Mouse (Mus musculus) common myeloid progenitor, adult 5-6 weeks (primary cell): Measurements from ENCODE around the gene Lpar5. TPM values are rescaled to one million over a fixed set of nuclear protein-coding genes. Genes with fewer than 3 reads are reported as not detected.
"Not testable (repeated sequence)": the region's sequence is repeated elsewhere in the genome, so short reads cannot be mapped to it uniquely, and the experiment has no call there.

Experiments used
- ATAC-seq: replicated peaks from 2 replicates; pipeline ENCODE4 v1.8.0; 2016; ENCODE audit warnings: low read depth, mild to moderate bottlenecking, moderate TSS enrichment, inconsistent platforms; ENCODE audit not compliant: poor library complexity, severe bottlenecking
- total RNA-seq: library from RNA; stranded (forward); fragments of 200-1000, 187-1606 nt; gene quantifications from 2 replicates; pipeline ENCODE4 v1.2.3, GENCODE M21; 2017

The Lpar5 gene
- total RNA-seq: 4.4 and 6.9 TPM in 2 replicates

- no peak for ATAC-seq
Observed at GRCm38 (mm10) chr6:125067571-125067995, at the start of gene Lpar5. Gene Lpar5 (plus strand): TSS chr6:125067920.

GRCm38 (mm10) chr6:125030532-125030931 is 37.2 kb upstream of the Lpar5 start:
- peak; percentile 94 for ATAC-seq

GRCm38 (mm10) chr6:125031604-125032003 is 36.1 kb upstream of the Lpar5 start:
- no peak for ATAC-seq

GRCm38 (mm10) chr6:125038666-125039065 is 29.1 kb upstream of the Lpar5 start:
- ATAC-seq: no peak

GRCm38 (mm10) chr6:125039131-125039530 is 28.6 kb upstream of the Lpar5 start:
- ATAC-seq: peak; percentile 6; the same call in 1 of the 2 replicates

- ATAC-seq: peak; percentile 94
Observed at GRCm38 (mm10) chr6:125039533-125040153, 28.1 kb upstream of the Lpar5 start, which contains the start of gene Ing4. Gene Ing4 (plus strand): TSS chr6:125039760.

- ATAC-seq: no peak
Observed at GRCm38 (mm10) chr6:125040221-125040620, 27.5 kb upstream of the Lpar5 start.

- ATAC-seq: peak; percentile 55
Observed at GRCm38 (mm10) chr6:125041047-125041446, 26.7 kb upstream of the Lpar5 start.

- ATAC-seq: no peak
Observed at GRCm38 (mm10) chr6:125042081-125042480, 25.6 kb upstream of the Lpar5 start.

- peak; percentile 84 for ATAC-seq
Observed at GRCm38 (mm10) chr6:125046691-125047090, 21.0 kb upstream of the Lpar5 start.

- ATAC-seq: no peak
Observed at GRCm38 (mm10) chr6:125049678-125050077, 18.0 kb upstream of the Lpar5 start, which contains the start of gene Acrbp. Gene Acrbp (plus strand): TSS chr6:125049689.

GRCm38 (mm10) chr6:125051237-125051636 is 16.5 kb upstream of the Lpar5 start:
- no peak for ATAC-seq

GRCm38 (mm10) chr6:125061493-125061892 is 6.2 kb upstream of the Lpar5 start:
- ATAC-seq: no peak

GRCm38 (mm10) chr6:125062511-125062910 is 5.2 kb upstream of the Lpar5 start:
- no peak for ATAC-seq

GRCm38 (mm10) chr6:125063906-125064305 is 3.8 kb upstream of the Lpar5 start:
- no peak for ATAC-seq

- not testable (repeated sequence) for ATAC-seq
Observed at GRCm38 (mm10) chr6:125065223-125065622, 2.5 kb upstream of the Lpar5 start.

GRCm38 (mm10) chr6:125071170-125071895 is 3.6 kb downstream of the Lpar5 start:
- peak; percentile 89 for ATAC-seq

GRCm38 (mm10) chr6:125071896-125072279 is 4.2 kb downstream of the Lpar5 start:
- ATAC-seq: no peak; the same call in 1 of the 2 replicates

GRCm38 (mm10) chr6:125073825-125074224 is 6.1 kb downstream of the Lpar5 start:
- ATAC-seq: 0 out of 2 replicates have a peak, but pooled peaks have one; percentile 16

- no peak for ATAC-seq
Observed at GRCm38 (mm10) chr6:125081394-125081793, 13.7 kb downstream of the Lpar5 start.

- ATAC-seq: no peak
Observed at GRCm38 (mm10) chr6:125081797-125082560, 14.3 kb downstream of the Lpar5 start.
